Mouse (Mus musculus) ES-Bruce4 (cell line): ENCODE results near the gene Triap1. TPM values are rescaled to one million over a fixed set of nuclear protein-coding genes. Genes with fewer than 3 reads are reported as not detected.
A peak's percentile ranks its signal among the peaks of the same experiment; 100 is the strongest.
"Not testable (repeated sequence)": the region's sequence is repeated elsewhere in the genome, so short reads cannot be mapped to it uniquely, and the experiment has no call there.

Experiments used
- H3K27ac ChIP-seq: 2 replicates; pipeline ENCODE4 v1.5.1; 2012; ENCODE audit warnings: low read length, inconsistent platforms; ENCODE audit not compliant: insufficient read depth
- H3K27me3 ChIP-seq: 2 replicates; pipeline ENCODE4 v1.6.1; 2012; ENCODE audit warnings: mild to moderate bottlenecking, low read length, inconsistent platforms; ENCODE audit not compliant: control insufficient read depth, poor library complexity, insufficient read depth, severe bottlenecking
- H3K36me3 ChIP-seq: 2 replicates; pipeline ENCODE4 v1.6.1; 2012; ENCODE audit warnings: inconsistent platforms, mild to moderate bottlenecking, low read length, moderate library complexity; ENCODE audit not compliant: control insufficient read depth, poor library complexity, insufficient read depth, severe bottlenecking
- H3K4me1 ChIP-seq: one replicate; pipeline ENCODE4 v1.8.1; 2011; ENCODE audit warnings: low read length; ENCODE audit not compliant: control insufficient read depth, insufficient read depth
- H3K4me3 ChIP-seq: 2 replicates; pipeline ENCODE4 v1.5.1; 2011; ENCODE audit warnings: low read depth, mild to moderate bottlenecking, low read length
- H3K9ac ChIP-seq: 2 replicates; pipeline ENCODE4 v1.6.1; 2012; ENCODE audit warnings: low read depth, mild to moderate bottlenecking, inconsistent platforms; ENCODE audit not compliant: poor library complexity, severe bottlenecking
- H3K9me3 ChIP-seq: replicated peaks from 2 replicates; pipeline ENCODE4 v1.6.1; 2012; ENCODE audit warnings: mild to moderate bottlenecking, low read length, inconsistent platforms; ENCODE audit not compliant: control insufficient read depth, poor library complexity, insufficient read depth, severe bottlenecking
- CTCF ChIP-seq: IDR thresholded peaks from one replicate; pipeline ENCODE4 v1.8.1; 2011; ENCODE audit warnings: low read depth, low read length
- EP300 ChIP-seq: IDR thresholded peaks from 2 replicates; pipeline ENCODE4 v1.6.1; 2011; ENCODE audit warnings: low read depth, low read length; ENCODE audit not compliant: insufficient read depth
- POLR2A ChIP-seq: IDR thresholded peaks from one replicate; pipeline ENCODE4 v1.8.1; 2011; ENCODE audit warnings: low read length; ENCODE audit not compliant: insufficient read depth
- polyA plus RNA-seq: library from polyadenylated mRNA; stranded (reverse); fragments of >200 nt; gene quantifications from 2 replicates; pipeline ENCODE4 v1.2.4, GENCODE M21; 2011; ENCODE audit warnings: low read depth; ENCODE audit not compliant: missing spikeins, insufficient read depth, insufficient read length

The Triap1 gene
- polyA plus RNA-seq, 1 experiment = 21.6 TPM

GRCm38 (mm10) chr5:115375436-115375835, 34.4 kb downstream of the Triap1 start:
- peaks cover 8% of the 10 kb centered on the region for H3K4me1 ChIP-seq
- no peaks in the 10 kb centered on the region for H3K36me3 ChIP-seq
- no peak overlapping the region for H3K9ac ChIP-seq
- no peak for TF ChIP-seq POLR2A
- no peak for TF ChIP-seq EP300
- peak; percentile 57 for TF ChIP-seq CTCF
- H3K27me3 ChIP-seq = no peaks in the 10 kb centered on the region
- no peak overlapping the region for H3K4me3 ChIP-seq
- no peaks in the 10 kb centered on the region for H3K9me3 ChIP-seq
- H3K27ac ChIP-seq = no peak overlapping the region

GRCm38 (mm10) chr5:115378882-115379281, 37.9 kb downstream of the Triap1 start:
- not testable (repeated sequence) for H3K9me3 ChIP-seq, H3K27ac ChIP-seq, H3K9ac ChIP-seq, H3K27me3 ChIP-seq, H3K4me3 ChIP-seq, H3K36me3 ChIP-seq, H3K4me1 ChIP-seq

GRCm38 (mm10) chr5:115391935-115392334, 50.9 kb downstream of the Triap1 start:
- H3K27me3 ChIP-seq = no peaks in the 10 kb centered on the region
- TF ChIP-seq CTCF (no peak), EP300 (no peak), POLR2A (no peak)
- peaks cover 4% of the 10 kb centered on the region for H3K4me1 ChIP-seq
- no peak overlapping the region for H3K4me3 ChIP-seq
- no peak overlapping the region for H3K27ac ChIP-seq
- H3K9me3 ChIP-seq = no peaks in the 10 kb centered on the region
- H3K36me3 ChIP-seq = no peaks in the 10 kb centered on the region
- H3K9ac ChIP-seq = no peak overlapping the region

- Histone ChIP-seq H3K4me3 (no peak overlapping the region), H3K9me3 (no peaks in the 10 kb centered on the region), H3K27me3 (no peaks in the 10 kb centered on the region), H3K36me3 (no peaks in the 10 kb centered on the region), H3K27ac (no peak overlapping the region), H3K9ac (no peak overlapping the region), H3K4me1 (peaks cover 4% of the 10 kb centered on the region)
- TF ChIP-seq POLR2A = no peak
- no peak for TF ChIP-seq EP300
- TF ChIP-seq CTCF = no peak
These were observed 51.9 kb downstream of the Triap1 start for GRCm38 (mm10) chr5:115392969-115393368.

Other genes starting within 250 kb of the Triap1 start
- not detected in 2 replicates for gene Gm10401, start 242.9 kb upstream of the Triap1 start, polyA plus RNA-seq
- gene Acads, start 221.9 kb upstream of the Triap1 start, polyA plus RNA-seq = 44.8 and 52.1 TPM in 2 replicates
- gene Unc119b, start 206.2 kb upstream of the Triap1 start, polyA plus RNA-seq = 35.5 and 36.9 TPM in 2 replicates
- gene Mlec, start 183.0 kb upstream of the Triap1 start, polyA plus RNA-seq = 137 and 139 TPM in 2 replicates
- gene Cabp1, start 146.8 kb upstream of the Triap1 start, polyA plus RNA-seq = 8.1 and 11.4 TPM in 2 replicates
- 76.1 and 79.9 TPM in 2 replicates for gene Pop5, start 105.4 kb upstream of the Triap1 start, polyA plus RNA-seq
- 180 and 185 TPM in 2 replicates for gene Rnf10, start 68.3 kb upstream of the Triap1 start, polyA plus RNA-seq
- gene Coq5, start 61.6 kb upstream of the Triap1 start, polyA plus RNA-seq = 28.3 and 35.9 TPM in 2 replicates
- gene Dynll1, start 40.2 kb upstream of the Triap1 start, polyA plus RNA-seq = 556 and 609 TPM in 2 replicates
- 107 and 111 TPM in 2 replicates for gene Srsf9, start 14.0 kb upstream of the Triap1 start, polyA plus RNA-seq
- 12.9 and 17.3 TPM in 2 replicates for gene Gatc, start within 50 bp of the Triap1 start, polyA plus RNA-seq
- 319 and 337 TPM in 2 replicates for gene Cox6a1, start 7.8 kb downstream of the Triap1 start, polyA plus RNA-seq
- 48.7 and 49.2 TPM in 2 replicates for gene Msi1, start 88.4 kb downstream of the Triap1 start, polyA plus RNA-seq
- gene Pla2g1b, start 125.0 kb downstream of the Triap1 start, polyA plus RNA-seq = 55.4 and 63.2 TPM in 2 replicates
- gene Sirt4, start 143.5 kb downstream of the Triap1 start, polyA plus RNA-seq = 22.2 and 28.3 TPM in 2 replicates
- gene Pxn, start 165.5 kb downstream of the Triap1 start, polyA plus RNA-seq = 35.1 and 38.1 TPM in 2 replicates
- gene Rplp0, start 218.2 kb downstream of the Triap1 start, polyA plus RNA-seq = 3,041 and 3,060 TPM in 2 replicates
- 62.0 and 63.3 TPM in 2 replicates for gene Gcn1l1, start 224.0 kb downstream of the Triap1 start, polyA plus RNA-seq